Mouse (Mus musculus) adrenal gland, adult (tissue): ENCODE results near the gene Racgap1.
A peak's percentile ranks its signal among the peaks of the same experiment; 100 is the strongest.

ENCODE experiments used
- DNase-seq, 2 experiments: peaks; one replicate each; pipeline ENCODE4 v3.0.0; 2022 to 2023; ENCODE audit warnings: low spot score in 1 of 2; ENCODE audit not compliant: inconsistent age in 2 of 2

The Racgap1 gene

DNA sequence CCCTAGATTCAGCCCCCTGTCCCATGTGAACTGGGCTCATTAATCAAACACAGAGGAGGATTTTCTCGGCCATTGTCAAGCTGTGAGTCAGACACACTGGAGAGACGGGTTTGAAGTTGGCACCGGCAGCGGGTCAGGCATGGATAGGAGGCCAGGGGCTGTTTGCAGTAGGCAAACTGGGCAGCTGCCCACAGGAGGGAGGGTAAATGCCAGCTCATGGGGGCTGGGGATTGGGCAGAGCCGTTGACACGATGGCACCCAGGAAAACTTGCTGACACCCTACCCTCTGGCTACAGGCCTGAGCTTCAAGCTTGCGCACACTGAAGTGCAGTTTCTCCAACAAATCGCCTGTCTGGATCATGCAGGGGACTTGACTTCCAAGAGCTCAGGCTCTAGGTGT, 59.3 kb downstream of the Racgap1 start:
- peak; percentile 49 to 83 for DNase-seq

DNA sequence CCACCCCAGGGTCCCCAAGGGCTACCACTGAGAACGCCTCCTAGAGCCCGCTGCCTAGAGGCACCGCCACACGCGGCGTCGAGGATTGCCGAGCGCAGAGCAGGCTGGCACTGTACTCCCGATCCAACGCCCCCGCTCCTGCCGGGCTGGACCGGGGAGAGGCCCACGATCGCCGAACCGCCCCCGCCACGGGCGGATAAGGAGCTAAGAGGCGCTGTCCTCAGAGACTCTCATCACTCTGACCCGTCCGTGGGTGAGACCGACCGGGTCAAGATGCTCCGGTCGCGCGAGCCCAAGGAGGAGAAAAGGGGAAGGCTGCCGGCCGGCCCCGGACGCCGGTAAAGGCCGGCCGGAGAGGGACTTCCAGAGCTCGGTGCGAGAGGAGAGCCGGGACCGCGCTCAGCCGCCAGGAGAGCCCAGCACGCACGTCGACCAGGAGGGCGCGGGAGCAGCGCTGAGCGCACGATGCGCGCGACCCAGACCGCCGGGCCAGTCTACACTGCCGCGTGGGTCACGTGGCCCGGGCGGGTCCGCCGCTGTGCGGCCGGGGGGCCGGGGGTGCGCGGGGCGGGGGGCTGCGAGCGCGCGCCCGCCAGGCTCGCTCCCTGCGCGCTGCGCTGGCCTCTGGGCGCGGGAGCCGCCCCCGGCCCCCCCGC, 60.9 kb downstream of the Racgap1 start, which contains the start of gene Aqp5:
Aqp5 (plus strand) TSS at position 354 of the 656 bp plus-strand sequence.
- peak; percentile 29 to 58 for DNase-seq

DNA sequence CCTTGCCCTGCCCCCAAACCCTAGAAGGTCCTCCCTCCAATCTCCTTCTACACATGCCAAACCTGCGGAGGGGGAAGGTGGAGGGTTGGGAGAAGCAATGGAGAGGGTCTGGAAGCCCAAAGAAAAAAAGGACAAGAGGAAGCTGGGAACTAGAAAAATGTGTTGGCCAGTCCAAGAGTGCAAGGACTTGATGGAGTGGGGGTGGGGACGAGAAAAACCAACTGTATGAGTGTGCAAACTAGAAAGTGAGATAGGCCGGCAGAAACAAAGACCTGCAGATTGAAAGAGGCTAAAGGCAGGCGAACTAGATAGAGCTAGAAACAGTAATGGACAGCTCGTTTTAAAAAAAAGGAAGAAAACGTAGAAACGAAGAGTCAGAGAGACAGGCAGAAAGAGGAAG, 61.8 kb downstream of the Racgap1 start:
- no peak for DNase-seq

DNA sequence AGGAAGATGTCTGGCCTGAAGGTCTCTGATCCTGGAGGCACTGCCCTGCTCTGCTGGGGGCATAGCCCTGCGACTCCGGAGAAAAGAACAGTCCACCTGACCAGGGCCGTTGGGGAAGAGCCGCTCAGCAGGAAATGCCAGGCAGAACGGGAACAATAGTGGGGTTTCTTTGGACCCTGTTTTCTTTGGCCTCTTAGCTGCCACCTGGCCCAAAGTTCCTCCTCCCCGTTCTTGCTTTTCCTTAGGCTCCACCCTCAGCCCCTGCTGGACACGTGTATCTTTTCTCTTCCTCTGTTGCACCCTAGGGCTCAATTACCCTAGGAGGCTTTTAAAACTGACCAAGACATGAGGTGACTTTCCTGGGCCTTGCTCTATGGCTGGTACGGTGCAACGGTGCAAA, 62.2 kb downstream of the Racgap1 start:
- no peak for DNase-seq

DNA sequence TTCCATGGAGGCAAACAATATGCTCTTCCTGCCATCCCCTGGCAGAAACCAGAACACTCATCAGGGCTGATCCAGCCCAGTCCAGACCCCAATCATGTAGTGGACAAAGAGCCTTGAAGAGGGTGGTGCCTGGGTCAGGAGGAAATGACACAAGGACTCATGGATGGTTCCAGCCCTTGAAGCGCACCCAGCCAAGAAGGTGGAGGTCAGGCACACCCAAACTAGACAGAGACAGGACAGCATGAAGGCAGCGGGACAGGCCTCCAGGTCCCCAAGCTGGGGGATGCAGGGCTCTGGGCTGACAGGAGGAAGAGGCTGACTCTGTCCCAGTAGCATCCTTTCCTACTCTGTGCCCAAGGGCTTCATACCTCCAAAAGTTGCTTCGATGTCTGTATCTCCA, 64.9 kb downstream of the Racgap1 start:
- no peak for DNase-seq

DNA sequence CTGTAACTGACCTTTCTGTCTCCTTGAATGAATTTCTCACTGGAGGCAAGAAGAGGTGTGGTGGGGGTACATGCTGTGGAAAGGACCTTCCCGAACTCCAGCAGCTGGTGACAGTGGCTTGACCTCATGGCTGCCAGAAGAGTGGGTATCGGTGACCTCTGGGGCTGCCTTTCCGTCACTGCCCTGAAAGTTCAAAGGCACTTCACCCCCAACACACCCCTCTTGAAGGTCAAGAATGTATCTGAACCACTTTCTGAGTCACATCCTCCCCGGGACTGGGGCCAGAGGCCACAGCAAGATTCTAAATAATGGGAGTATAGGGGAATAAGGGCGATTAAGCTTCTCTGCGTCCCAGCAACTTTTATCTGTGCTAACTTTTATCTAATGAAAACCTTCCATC, 65.7 kb downstream of the Racgap1 start:
- DNase-seq = peak; percentile 68 to 79

DNA sequence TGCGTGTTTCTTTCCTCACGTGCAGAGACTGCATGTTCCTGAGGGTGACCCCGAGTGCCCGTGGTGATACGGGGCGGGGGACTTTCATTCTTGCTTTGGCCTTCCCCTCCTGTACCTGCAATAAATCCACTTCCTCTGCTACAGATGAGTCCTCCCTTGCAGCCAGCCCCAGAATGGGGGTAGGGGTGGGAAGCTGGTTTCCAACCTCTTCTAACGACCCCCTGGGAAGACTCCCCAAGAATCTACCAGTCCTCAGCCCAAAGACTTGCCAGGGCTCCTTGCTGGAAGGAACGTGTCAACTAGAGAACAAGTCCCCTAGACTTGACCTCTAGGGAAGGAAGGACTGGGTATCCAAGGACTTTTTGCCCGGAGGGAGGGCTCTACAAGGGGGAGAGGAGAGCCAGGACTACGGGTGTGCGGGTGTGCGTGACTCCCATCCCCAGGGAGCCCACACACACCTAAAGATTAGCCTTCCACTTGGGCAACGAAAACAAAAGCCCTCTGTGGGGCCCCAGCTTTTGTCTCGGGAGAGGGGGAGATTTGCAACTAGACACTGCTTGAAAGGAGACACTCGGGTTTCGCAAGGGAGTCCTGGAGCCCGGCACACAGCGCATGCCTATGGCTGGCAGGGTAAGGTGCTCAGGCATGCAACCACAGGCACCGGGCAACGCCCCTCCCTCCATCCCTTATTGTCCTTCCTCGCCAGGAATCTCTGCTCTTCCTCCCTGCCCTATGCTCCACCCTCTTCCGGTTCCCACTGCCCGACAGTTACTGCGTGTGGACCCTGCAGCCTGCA, 66.9 kb downstream of the Racgap1 start:
- DNase-seq = no peak

DNA sequence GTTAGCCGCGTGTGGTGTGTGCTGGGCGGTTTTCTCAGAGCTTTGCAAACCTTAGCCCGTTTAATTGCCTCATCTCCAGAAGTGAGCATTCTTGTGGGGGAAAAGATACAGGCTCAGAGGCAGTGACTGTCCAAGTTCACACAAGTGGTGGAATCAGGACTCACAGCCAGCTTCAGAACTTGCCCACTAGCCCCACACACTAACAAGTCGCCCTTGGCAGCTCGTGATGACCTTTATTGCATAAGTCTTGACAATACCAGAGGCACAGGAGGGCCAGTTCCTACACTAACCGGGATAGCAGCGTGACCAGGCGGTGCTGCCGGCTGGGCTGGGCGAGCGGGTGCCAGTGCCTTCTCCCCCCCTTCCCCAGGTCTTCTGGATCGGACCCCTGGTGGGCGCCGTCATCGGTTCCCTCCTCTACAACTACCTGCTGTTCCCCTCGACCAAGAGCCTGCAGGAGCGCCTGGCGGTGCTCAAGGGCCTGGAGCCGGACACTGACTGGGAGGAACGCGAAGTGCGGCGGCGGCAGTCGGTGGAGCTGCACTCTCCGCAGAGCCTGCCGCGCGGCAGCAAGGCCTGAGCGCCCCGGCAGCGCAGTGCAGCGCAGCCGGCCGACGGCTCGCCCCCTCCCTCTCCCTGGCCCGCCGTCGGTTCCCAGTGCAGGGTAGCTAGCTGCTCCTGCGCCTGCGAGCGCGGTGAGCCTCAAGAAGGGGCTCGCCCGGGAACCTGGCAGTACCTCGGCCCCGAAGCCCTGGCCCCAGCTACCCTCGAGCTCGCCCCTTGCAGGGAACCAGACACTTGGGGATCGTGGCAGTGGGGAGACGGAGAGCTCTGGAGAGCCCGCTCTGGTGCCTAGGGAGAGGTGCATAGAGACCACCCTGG, 67.8 kb downstream of the Racgap1 start:
- DNase-seq = peak in 1 of 2 experiments; percentile 65

DNA sequence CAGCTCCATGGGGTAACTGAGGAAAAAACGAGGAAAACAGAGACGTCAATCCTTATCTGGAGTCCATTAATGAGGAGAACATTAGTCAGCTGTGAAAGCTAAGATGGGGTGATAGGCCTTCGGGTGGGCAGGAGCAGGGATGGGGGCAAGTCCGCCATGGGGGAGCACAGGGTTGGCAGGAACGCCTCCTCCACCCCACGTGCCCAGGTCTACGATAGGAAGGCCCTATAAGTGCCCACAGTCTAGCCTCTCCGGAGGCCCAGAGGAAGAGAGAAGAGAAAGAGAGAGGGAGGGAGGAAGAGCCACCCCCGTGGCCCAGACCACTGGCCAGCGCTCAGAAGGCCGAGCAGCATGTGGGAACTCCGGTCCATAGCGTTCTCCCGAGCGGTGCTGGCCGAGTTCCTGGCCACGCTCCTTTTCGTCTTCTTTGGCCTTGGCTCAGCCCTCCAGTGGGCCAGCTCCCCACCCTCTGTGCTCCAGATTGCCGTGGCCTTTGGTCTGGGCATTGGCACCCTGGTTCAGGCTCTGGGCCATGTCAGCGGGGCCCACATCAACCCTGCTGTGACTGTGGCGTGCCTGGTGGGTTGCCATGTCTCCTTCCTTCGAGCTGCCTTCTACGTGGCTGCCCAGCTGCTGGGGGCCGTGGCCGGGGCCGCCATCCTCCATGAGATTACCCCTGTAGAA, 72.5 kb downstream of the Racgap1 start, which contains the start of gene Aqp2:
Aqp2 (plus strand) TSS at position 254 of the 684 bp plus-strand sequence.
- peak; percentile 51 to 72 for DNase-seq
